Mouse (Mus musculus) urinary bladder, postnatal 14 days (tissue): ENCODE measurements around the gene H2-Q4.
A peak's percentile ranks its signal among the peaks of the same experiment; 100 is the strongest.
"Not testable (repeated sequence)": the region's sequence is repeated elsewhere in the genome, so short reads cannot be mapped to it uniquely, and the experiment has no call there.

Source experiments
- DNase-seq: peaks from one replicate; pipeline ENCODE4 v3.0.0; 2021; ENCODE audit warnings: low spot score

Gene H2-Q4

GRCm38 (mm10) chr17:35379369-35379728 is at the start of gene H2-Q4:
H2-Q4 (plus strand) TSS chr17:35379617.
- peak; percentile 93 for DNase-seq

DNA sequence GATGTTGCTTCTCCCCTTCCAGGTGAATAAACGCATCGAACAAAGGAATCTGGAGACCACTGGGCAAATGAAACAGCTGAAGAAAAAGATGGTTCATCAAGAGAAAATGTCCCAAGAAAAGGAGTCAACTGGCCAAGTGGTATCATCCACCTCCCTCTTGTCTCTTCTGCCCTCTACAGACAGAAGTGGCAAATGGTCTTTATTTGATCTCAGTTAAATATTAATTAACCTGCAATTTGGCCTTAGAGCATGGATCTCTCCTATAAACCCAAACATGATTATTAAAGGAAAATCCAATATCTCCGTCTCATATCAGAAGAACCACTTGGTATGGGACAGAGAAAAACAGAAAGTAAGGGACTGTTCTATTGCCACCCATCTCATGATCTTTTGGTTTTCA is 49.7 kb upstream of the H2-Q4 start:
- not testable (repeated sequence) for DNase-seq

GRCm38 (mm10) chr17:35331546-35331945 is 47.9 kb upstream of the H2-Q4 start:
- DNase-seq, result not testable (repeated sequence)

- DNase-seq, result no peak
These were observed 37.2 kb upstream of the H2-Q4 start, which contains the start of gene H2-Q2 for GRCm38 (mm10) chr17:35342071-35342671. H2-Q2 (plus strand) TSS chr17:35342242.

GRCm38 (mm10) chr17:35342711-35343476 is 36.5 kb upstream of the H2-Q4 start:
- peak; percentile 9 for DNase-seq

- not testable (repeated sequence) for DNase-seq
These were observed 31.8 kb upstream of the H2-Q4 start for GRCm38 (mm10) chr17:35347659-35348058.

DNA sequence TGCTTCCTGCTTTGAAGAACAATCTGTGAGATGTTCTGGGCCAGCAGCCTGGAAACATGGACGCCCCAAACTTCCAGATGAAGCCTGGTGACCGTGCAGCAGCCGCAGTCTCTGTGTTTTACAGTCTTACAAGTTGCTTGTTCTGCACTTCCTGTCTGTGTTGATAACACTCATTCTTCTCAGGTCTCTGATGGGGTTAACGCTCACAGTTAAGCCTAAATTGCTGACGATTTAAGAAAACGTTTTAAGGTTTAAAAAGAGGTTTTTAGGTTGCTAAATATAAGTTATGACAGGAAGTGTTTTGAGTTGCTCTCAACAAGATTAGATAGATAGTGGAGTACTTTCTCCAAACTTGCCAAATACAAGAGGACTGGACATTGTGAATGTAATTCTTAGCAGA is 26.1 kb upstream of the H2-Q4 start:
- not testable (repeated sequence) for DNase-seq

GRCm38 (mm10) chr17:35354071-35354470 is 25.3 kb upstream of the H2-Q4 start:
- no peak for DNase-seq

DNA sequence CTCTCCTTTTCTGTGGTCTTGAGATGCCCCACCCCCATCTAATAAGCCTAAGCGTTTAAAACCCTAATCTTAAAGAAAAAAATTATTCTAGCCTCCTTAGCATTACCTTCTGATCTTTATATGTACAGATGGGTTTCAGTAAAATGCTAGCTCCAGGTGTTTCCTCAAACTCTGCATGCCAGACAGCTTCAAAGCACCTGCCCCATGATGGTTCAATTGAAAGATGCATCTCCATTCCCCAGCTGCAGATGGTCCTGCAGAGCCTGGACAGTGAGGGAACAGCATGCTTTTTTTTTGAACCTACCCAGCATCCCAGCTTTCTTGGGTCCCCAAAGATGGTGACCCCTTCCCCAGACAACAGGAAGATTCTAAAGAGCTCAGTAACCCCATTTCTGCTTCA is 22.3 kb upstream of the H2-Q4 start:
- DNase-seq, result no peak

DNA sequence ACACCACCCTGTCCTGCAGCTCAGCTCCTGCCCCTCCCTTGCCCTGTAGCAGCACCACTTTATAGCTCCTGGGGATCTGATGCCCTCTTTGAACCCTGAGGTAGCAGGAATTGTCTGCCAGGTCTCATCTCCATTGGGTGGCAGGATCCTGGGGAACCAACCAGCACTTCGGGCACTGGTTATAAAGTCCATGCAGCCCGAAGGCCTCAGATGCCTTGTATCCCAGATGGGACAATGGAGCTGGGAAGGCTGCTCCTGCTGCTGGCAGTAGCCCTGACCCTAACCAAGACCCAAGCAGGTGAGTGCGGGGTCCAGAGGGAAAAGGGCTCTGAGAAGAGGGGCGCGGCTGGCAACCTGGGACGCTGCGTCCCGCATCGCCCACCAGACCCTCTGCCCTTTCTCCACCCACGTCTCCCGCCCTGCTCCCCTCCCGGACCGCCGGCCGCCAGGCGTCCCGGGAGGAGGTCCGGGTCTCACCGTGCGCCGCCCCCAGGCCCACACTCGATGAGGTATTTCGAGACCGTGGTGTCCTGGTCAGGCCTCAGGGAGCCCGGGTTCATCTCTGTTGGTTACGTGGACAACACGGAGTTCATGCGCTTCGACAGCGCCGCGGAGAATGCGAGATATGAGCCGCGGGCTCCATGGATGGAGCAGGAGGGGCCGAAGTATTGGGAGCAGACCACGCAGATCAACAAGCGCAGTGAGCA is 20.5 kb upstream of the H2-Q4 start:
- DNase-seq, result no peak

DNA sequence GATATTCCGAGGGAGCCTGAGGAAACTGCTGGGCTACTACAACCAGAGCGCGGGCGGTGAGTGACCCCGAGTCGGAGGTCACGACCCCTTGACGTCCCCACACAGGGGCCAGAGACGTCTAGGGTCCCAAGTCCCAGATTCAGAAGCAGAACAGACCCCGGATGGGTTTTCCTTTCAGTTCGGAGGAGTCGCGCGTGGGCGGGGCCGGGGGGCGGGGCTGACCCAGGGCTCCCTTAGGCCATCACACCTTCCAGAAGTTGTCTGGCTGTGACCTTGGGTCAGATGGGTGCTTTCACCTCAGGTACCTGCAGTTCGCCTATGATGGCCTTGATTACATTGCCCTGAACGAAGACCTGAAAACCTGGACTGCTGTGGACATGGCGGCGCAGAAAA is 20.0 kb upstream of the H2-Q4 start:
- no peak for DNase-seq

DNA sequence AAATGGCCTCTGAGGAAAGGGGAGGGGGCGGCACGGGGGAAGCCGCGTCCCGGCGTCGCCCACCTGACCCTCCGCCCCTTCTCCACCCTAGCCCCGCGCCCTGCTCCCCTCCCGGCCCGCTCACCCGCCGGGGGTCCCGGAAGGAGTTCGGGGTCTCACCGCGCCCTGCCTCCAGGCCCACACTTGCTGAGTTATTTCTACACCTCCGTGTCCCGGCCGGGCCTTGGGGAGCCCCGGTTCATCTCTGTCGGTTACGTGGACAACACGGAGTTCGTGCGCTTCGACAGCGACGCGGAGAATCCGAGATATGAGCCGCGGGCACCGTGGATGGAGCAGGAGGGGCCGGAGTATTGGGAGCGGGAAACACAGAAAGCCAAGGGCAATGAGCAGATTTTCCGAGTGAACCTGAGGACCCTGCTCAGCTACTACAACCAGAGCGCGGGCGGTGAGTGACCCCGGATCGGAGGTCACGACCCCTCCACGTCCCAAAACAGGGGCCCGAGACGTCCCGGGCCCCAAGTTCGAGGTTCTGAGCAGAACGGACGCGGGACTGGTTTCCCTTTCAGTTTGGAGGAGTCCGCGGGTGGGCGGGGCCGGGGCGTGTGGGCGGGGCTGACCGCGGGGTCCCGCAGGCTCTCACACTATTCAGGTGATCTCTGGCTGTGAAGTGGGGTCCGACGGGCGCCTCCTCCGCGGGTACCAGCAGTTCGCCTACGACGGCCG is 473 bp downstream of the H2-Q4 start:
- peak; percentile 46 for DNase-seq

- peak; percentile 12 for DNase-seq
These were observed 10.4 kb downstream of the H2-Q4 start for GRCm38 (mm10) chr17:35389796-35390195.

DNA sequence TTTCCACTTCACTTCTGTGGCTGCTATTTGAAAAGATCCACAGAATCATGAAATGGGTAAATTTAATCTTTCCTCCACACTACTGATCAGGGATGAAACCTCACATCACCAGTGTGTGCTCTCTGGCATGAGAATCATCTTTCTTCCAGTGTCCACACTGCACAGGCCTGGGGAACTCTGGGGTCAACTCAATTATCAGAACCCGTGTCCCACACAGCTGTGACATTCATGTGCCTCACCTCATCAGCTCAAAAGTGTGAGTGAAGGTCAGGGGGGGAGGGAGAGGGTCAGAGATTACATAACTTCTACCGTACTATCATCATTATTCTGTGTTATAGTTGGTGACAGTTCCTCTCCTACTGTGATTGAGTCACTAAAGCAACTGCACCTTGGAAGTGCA is 13.3 kb downstream of the H2-Q4 start:
- DNase-seq, result not testable (repeated sequence)

GRCm38 (mm10) chr17:35393864-35394800 is 14.7 kb downstream of the H2-Q4 start:
- DNase-seq, result not testable (repeated sequence)

GRCm38 (mm10) chr17:35396956-35397355 is 17.5 kb downstream of the H2-Q4 start:
- DNase-seq, result not testable (repeated sequence)

DNA sequence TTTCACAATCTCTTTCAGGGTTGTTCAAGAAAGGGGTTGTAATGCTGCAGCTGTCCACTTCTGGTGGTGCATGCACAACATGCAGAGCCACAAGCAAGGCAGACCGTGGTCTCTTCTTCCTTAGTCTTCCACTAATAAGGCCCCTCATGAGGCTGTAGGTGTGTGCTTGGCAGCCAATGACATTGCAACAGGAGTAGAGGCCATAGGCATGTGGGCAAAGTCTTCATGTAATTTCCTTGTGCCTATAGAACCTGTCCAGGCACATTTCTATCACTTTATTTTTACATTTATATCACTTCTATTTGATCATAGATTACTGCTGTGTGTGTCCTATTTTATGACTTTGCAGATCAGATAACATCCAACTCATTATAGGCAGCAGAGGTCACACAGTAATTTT is 33.6 kb downstream of the H2-Q4 start:
- not testable (repeated sequence) for DNase-seq

DNA sequence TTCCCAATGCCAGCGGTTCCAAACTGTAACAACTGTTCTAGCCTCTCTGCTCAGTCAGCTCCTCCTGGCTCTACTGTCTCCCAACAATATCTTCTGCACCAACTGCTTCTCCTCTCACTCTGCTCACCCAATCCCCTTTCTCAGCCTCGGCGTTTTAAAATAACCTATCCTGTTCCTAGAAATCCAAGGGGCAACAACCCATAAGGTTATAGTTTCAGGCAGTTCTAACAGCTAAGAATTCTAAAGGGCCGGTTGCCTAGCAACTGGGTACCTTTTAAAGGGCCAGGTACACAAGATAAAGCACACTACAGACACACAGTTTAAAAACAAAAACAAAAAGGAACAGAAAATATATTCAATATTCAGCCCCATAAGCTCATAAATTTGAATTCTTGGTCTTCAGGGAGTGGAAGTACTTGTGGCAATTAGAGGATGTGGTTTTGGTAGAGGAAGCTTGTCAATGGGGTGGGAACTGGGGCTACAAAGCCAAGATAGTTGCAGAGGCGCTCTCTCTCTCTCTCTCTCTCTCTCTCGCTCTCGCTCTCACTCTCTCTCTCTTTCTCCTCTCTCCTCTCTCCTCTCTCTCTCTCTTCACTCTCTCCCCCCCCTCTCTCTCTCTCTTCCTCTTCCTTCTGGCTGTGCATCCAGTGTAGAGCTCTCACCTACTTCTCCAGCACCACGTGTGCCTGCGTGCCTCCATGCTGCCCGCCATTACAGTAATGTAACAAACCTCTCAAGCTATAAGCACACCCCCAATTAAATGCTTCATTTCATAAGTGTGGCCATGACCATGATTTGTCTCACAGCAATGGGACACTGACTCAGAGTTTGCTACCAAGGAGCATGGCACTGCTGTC is 36.1 kb downstream of the H2-Q4 start:
- not testable (repeated sequence) for DNase-seq

GRCm38 (mm10) chr17:35418772-35419171 is 39.4 kb downstream of the H2-Q4 start:
- DNase-seq, result no peak

DNA sequence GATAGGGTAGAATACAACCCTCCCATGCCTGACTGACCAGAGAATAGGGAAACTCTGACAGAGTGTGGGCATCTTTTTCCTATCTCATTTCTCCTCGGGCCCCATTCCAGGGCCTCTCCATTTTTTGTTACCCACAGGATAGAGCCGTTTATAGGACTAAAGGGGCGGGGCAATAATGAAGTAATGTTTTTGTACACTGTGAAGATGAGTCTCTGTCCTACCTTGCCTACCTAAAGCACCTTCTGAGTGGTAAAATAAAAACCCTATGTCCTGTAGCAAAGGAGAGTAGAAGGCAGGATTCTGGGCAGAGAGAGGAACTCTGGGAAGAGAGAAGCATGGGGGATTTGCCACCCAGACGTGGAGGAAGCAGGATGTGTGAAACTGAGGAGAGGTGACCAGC is 40.1 kb downstream of the H2-Q4 start:
- DNase-seq, result not testable (repeated sequence)
